Mouse (Mus musculus) lung, postnatal 0 days (tissue): ENCODE results near the gene Cmip. TPM values are rescaled to one million over a fixed set of nuclear protein-coding genes. Genes with fewer than 3 reads are reported as not detected.
A peak's percentile ranks its signal among the peaks of the same experiment; 100 is the strongest.

Experiments
- ATAC-seq: fragments of 200-750 bp; cut with Nextera tagmentation; 2 replicates; pipeline ENCODE4 v1.8.0; 2017; ENCODE audit warnings: moderate library complexity
- DNase-seq: peaks from one replicate; pipeline ENCODE4 v3.0.0-alpha.2; 2016; ENCODE audit warnings: low spot score
- H3K27ac ChIP-seq: fragments of 300-500 bp; sonication (generic); 2 replicates; pipeline ENCODE4 v1.5.1; 2014; ENCODE audit warnings: antibody characterized with exemption, mild to moderate bottlenecking, low read length, mixed read lengths
- H3K27me3 ChIP-seq: fragments of 300-500 bp; sonication (generic); replicated peaks from 2 replicates; pipeline ENCODE4 v1.6.1; 2014; ENCODE audit warnings: low read length, mixed read lengths; ENCODE audit not compliant: insufficient read depth
- H3K36me3 ChIP-seq: fragments of 300-500 bp; sonication (generic); 2 replicates; pipeline ENCODE4 v1.6.1; 2014; ENCODE audit warnings: low read length, mixed read lengths; ENCODE audit not compliant: insufficient read depth
- H3K4me1 ChIP-seq: fragments of 300-500 bp; sonication (generic); 2 replicates; pipeline ENCODE4 v1.6.1; 2014; ENCODE audit warnings: antibody characterized with exemption, low read depth, low read length, mixed read lengths; ENCODE audit not compliant: insufficient read depth
- H3K4me2 ChIP-seq: fragments of 300-500 bp; sonication (generic); replicated peaks from 2 replicates; pipeline ENCODE4 v1.6.1; 2014; ENCODE audit warnings: low read depth, mild to moderate bottlenecking, low read length, moderate library complexity, mixed read lengths
- H3K4me3 ChIP-seq: fragments of 300-500 bp; sonication (generic); 2 replicates; pipeline ENCODE4 v1.5.1; 2014; ENCODE audit warnings: low read depth, low read length
- H3K9ac ChIP-seq: fragments of 300-500 bp; sonication (generic); replicated peaks from 2 replicates; pipeline ENCODE4 v1.6.1; 2014; ENCODE audit warnings: low read depth, mild to moderate bottlenecking
- H3K9me3 ChIP-seq: fragments of 300-500 bp; sonication (generic); 2 replicates; pipeline ENCODE4 v1.6.1; 2016; ENCODE audit warnings: low read length, mixed read lengths
- CTCF ChIP-seq: IDR thresholded peaks from 2 replicates; pipeline ENCODE4 v1.5.1; 2016; ENCODE audit warnings: antibody characterized with exemption, mild to moderate bottlenecking
- EP300 ChIP-seq: IDR thresholded peaks from 2 replicates; pipeline ENCODE4 v1.6.1; 2016; ENCODE audit warnings: antibody characterized with exemption, mild to moderate bottlenecking, control low read depth
- WGBS: fragments of 180-500 bp; shearing (Covaris S2); extraction: QIAGEN DNeasy Blood & Tissue Kit; methylation state at CpG from one replicate; pipeline ENCODE4 v1.1.7; 2014; 5-methylcytosine and 5-hydroxymethylcytosine counted together
- polyA plus RNA-seq: library from polyadenylated mRNA; unstranded; fragments of >200 nt; fragmentation: Nextera tagmentation; extraction: Ambion mirVana; gene quantifications from 2 replicates; pipeline ENCODE4 v1.2.1, GENCODE M21; 2015

Cmip gene
- polyA plus RNA-seq, 1 experiment from 2014 or later, result 27.6 TPM

DNA sequence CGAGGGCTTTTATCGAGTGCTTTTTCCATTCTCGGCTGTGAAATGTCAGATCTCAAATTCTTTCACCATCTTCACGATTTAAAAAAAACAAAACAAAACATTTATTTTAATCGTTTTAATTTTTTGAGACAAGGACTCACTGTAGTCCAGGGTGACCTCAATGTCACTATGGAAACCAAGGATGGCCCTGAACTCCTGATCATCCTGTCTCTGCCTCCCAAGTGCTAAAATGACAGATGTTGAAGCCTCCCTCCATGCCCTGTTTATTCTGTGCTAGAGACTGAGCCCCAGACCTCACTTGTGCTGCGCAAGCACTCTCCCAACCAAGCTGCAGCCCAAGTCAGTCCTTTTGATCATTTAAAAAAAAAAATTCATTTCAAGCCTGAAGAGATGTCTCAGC is 14.6 kb upstream of the Cmip start:
- Histone ChIP-seq H3K4me1 (no peaks in the 10 kb centered on the region), H3K9ac (no peak overlapping the region), H3K27me3 (no peaks in the 10 kb centered on the region), H3K4me3 (no peak overlapping the region), H3K9me3 (no peaks in the 10 kb centered on the region), H3K36me3 (no peaks in the 10 kb centered on the region), H3K27ac (no peak overlapping the region), H3K4me2 (no peak overlapping the region)
- DNase-seq (no peak), ATAC-seq (no peak)
- 56% methylated on average over 6 of the region's 6 CpGs for WGBS
- TF ChIP-seq EP300, result no peak
- no peak for TF ChIP-seq CTCF

DNA sequence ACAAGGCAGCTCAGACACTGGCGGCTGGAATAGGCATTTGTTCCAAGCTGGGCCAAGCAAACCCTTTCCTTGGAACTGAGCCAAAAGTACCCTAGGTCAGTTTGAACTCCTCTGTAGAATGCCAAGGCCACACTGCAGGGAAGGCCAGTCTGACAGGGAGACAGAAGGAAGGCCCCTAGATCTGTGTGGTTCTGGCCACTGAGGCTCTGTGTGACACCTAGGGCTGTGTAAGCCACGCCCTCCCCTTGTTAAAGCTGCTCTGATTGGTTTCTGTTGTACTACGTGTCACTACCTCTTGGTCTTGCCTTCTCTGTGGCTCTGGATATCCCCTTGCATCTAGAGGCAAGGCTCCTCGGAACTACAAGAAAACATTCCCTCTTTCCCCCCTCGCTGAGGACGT is 12.3 kb upstream of the Cmip start:
- H3K36me3 ChIP-seq, result no peaks in the 10 kb centered on the region
- no peaks in the 10 kb centered on the region for H3K9me3 ChIP-seq
- no peak for ATAC-seq
- H3K4me1 ChIP-seq, result no peaks in the 10 kb centered on the region
- no peaks in the 10 kb centered on the region for H3K27me3 ChIP-seq
- no peak overlapping the region for H3K27ac ChIP-seq
- no peak overlapping the region for H3K9ac ChIP-seq
- no peak for TF ChIP-seq EP300
- TF ChIP-seq CTCF, result no peak
- no peak for DNase-seq
- WGBS, result 50% methylated on average over 6 of the region's 6 CpGs
- no peak overlapping the region for H3K4me3 ChIP-seq
- no peak overlapping the region for H3K4me2 ChIP-seq

DNA sequence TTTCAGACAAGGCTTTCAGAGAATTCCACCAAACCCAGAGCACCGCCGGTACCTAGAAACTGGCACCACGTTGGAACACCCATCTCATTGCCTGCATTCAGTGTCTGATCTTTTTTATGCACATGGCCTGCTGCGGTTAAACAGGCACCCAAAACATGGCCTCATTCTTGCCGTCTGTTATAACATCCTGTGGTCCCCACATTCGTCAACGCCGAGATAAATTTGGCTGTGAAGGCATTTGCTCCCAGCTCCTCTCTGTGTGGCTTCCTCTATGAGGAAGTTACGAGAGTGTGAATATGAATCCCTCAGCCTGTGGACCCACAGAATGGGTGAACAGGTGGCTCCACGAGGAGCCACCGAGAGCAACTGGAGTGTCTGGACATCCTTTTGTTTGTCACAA is 8.5 kb upstream of the Cmip start:
- ATAC-seq (no peak), DNase-seq (no peak)
- 58% methylated on average over 11 of the region's 11 CpGs for WGBS
- H3K9me3 ChIP-seq, result no peaks in the 10 kb centered on the region
- H3K4me3 ChIP-seq, result no peak overlapping the region
- H3K27me3 ChIP-seq, result no peaks in the 10 kb centered on the region
- no peak overlapping the region for H3K9ac ChIP-seq
- H3K4me2 ChIP-seq, result no peak overlapping the region
- TF ChIP-seq EP300, result no peak
- no peak for TF ChIP-seq CTCF
- H3K36me3 ChIP-seq, result no peaks in the 10 kb centered on the region
- H3K4me1 ChIP-seq, result no peaks in the 10 kb centered on the region
- H3K27ac ChIP-seq, result no peak overlapping the region

DNA sequence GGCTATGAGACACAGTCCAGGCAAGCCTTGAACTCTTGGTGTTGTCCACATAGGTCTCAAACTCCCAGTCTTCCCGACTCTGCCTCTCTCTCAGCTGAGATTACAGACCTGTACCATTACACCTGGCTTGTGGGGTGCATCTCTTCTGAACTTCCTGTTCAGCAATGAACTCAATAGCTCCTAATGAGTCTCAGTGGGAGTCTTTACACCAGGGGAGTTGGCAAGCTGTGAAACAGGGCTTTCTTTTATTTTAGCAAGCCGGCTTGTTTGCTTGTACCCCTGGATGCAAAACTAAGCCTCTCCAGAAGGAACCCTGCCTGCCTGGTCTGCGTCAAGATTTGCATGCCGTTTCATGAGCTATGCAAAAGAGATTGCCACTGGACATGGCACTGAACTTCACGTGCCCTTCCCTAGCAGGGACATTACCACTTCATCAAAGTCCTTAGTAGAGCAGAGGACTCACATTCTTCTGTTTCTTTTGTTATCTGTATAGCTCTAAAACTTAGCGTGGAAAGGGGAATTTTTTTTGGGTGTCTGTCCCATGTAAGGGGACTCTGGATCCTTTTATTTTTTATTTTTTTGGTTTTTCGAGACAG is 5.7 kb upstream of the Cmip start:
- TF ChIP-seq EP300 (no peak), CTCF (no peak)
- H3K4me2 ChIP-seq, result no peak overlapping the region
- WGBS, result 46% methylated on average over 7 of the region's 7 CpGs
- no peak overlapping the region for H3K9ac ChIP-seq
- no peaks in the 10 kb centered on the region for H3K27me3 ChIP-seq
- ATAC-seq, result no peak
- no peaks in the 10 kb centered on the region for H3K36me3 ChIP-seq
- no peak overlapping the region for H3K4me3 ChIP-seq
- H3K4me1 ChIP-seq, result 0 out of 2 replicates have a peak, but pooled peaks cover 3% of the 10 kb centered on the region
- no peak overlapping the region for H3K27ac ChIP-seq
- DNase-seq, result no peak
- H3K9me3 ChIP-seq, result no peaks in the 10 kb centered on the region

DNA sequence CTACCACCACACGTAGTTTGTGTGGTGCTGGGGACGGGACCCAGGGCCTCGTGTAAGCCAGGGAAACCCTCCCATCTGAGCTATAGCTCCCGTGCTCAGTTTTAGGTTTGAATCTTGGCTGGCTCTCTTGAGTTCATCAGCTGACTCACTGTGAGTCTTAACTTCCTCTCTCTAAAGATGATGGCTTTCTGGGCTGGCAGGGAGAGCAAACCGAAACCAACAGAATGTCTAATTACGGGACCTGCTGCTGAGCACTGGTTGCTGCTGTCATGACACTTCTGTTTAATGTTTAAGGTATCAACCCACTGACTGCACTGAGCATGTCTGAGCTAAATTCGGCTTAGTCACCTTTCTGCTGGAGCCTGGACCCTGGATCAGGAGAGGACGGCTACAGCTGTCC is 4.2 kb upstream of the Cmip start:
- TF ChIP-seq CTCF, result no peak
- no peak for TF ChIP-seq EP300
- DNase-seq (no peak), ATAC-seq (no peak)
- no peaks in the 10 kb centered on the region for H3K9me3 ChIP-seq
- H3K27ac ChIP-seq, result no peak overlapping the region
- H3K4me3 ChIP-seq, result no peak overlapping the region
- no peak overlapping the region for H3K9ac ChIP-seq
- 90% methylated on average over 8 of the region's 8 CpGs for WGBS
- no peaks in the 10 kb centered on the region for H3K36me3 ChIP-seq
- no peak overlapping the region for H3K4me2 ChIP-seq
- H3K27me3 ChIP-seq, result no peaks in the 10 kb centered on the region
- H3K4me1 ChIP-seq, result 0 out of 2 replicates have a peak, but pooled peaks cover 3% of the 10 kb centered on the region

DNA sequence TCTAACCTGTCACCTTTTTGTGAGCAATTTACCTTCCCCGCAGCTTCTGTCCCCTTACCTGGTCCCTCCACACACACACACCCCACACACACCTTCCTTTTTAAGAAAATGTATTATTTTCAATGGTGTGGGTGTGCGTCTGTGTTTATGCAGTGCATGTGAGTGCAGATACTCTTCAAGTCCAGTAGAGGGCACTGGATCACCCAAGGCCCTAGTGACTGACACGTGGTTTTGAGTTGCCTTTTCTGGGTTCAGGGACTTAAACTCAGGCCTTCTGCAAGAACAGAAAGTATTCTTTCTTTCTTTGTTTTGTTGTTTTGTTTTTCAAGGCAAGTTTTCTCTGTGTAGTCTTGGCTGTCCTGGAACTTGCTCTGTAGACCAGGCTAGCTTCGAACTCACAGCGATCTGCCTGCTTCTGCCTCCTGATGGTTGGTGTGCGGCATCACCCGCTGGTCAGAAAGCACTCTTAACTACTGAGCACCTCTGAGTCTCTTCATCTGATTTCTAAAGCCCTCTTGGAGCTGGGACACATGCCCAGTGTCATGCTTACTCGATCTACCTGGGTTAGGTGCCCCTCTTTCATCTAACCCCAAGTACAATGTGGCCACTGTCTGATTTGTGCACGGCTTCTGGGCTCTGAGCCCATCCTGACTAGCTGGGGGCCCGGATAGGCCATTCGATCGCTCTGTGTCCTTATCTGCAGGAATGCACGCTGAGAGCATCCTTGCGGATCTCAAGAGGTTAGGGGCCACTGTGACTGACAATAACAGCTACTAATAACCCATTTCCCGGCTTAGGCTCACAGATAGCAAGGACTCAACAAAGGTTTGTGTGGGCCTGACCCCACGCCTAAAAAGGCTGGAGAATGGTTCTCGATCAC is 3.2 kb upstream of the Cmip start:
- no peaks in the 10 kb centered on the region for H3K27me3 ChIP-seq
- TF ChIP-seq EP300, result no peak
- peak; percentile 36 for TF ChIP-seq CTCF
- no peak for ATAC-seq
- no peak overlapping the region for H3K27ac ChIP-seq
- H3K4me3 ChIP-seq, result no peak overlapping the region
- peaks cover 3% of the 10 kb centered on the region; the same call in 1 of the 2 replicates for H3K4me1 ChIP-seq
- no peak overlapping the region for H3K4me2 ChIP-seq
- DNase-seq, result no peak
- 66% methylated on average over 17 of the region's 17 CpGs for WGBS
- H3K9me3 ChIP-seq, result no peaks in the 10 kb centered on the region
- H3K9ac ChIP-seq, result no peak overlapping the region
- H3K36me3 ChIP-seq, result no peaks in the 10 kb centered on the region
